Mouse (Mus musculus) testis, adult 2 months (tissue): ENCODE measurements at regions not wholly inside any gene's neighbourhood (a gene's known extent, or its start where the extent isn't known, plus 50 kb on each side); places are given as distances from the start of the nearest gene placed in this dataset.

ENCODE experiments used
- CTCF ChIP-seq: fragments of 200-500 bp; IDR thresholded peaks from 2 replicates; pipeline ENCODE4 v1.5.1; 2012; ENCODE audit warnings: low read depth, mild to moderate bottlenecking, inconsistent platforms, low read length, moderate library complexity; ENCODE audit not compliant: control insufficient read depth, insufficient read depth, insufficient replicate concordance
- POLR2A ChIP-seq: fragments of 200-500 bp; IDR thresholded peaks from 2 replicates; pipeline ENCODE4 v1.6.1; 2012; ENCODE audit warnings: low read depth, mild to moderate bottlenecking, inconsistent platforms, low read length, moderate library complexity; ENCODE audit not compliant: control insufficient read depth

DNA sequence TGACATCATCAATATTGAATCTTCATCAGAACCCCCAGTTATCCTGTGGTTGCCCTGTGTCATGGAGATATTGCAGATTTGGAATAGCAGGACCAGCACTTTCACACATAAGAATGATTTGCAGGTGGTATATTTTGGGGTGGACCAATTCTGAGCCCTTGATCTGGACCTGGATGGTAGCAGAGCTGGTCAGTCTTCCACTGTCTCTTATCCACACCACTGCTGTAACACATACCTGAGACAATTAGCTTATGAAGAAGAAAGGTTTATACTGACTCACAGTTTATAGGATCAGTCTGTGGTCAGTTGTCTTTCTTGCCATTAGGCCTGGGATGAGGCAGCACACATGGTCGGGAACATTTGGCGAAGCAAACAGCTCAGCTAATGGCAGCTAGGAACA is 55.1 kb upstream of the Ltbp1 start:
- TF ChIP-seq CTCF (no peak), POLR2A (no peak)
